Mouse (Mus musculus): ENCODE data around the gene Fgf18.

Gene Fgf18

GRCm38 (mm10) chr11:33070520-33070919 lies 76.7 kb downstream of the Fgf18 start:
- CTCF ChIA-PET, result no interaction called here
- POLR2A ChIA-PET, result no interaction called here

All from embryonic stem cell, embryonic (primary cell).